In the genomic region with DNA sequence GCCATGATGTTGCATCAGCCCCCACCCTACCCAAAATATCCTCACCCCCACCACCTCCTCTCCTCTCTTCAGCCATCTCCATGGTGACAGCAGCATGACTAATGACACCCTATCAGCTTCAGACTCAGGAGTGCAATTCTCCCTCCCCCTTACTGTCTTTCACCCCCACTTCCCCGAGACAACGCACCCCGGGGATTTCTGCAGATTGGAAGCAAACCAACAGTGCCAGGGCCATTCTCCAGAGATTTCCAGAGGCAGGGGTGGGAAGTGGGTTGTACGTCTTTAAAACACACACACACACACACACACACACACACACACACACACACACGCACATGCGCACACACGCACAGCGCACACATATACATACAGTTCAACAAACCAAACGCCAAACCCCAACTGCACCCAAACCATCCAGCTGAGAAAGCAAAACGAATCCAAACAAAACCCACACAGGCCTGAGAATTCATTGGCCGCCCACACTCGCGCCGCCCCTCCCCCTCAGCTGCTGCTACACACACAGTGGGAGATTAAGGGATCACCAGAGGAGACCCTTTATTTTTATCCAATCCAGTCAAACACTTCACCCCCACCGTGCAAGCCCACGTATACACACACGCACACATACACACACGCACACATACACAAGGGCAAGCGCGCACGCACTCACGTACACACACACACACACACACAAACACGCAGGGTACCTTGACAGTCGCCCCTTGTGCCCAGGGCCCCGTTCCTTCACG, we compare ENCODE assay signal across 8 mouse cellular contexts. TPM values are rescaled to one million over a fixed set of nuclear protein-coding genes. Genes with fewer than 3 reads are reported as not detected.
DNase-seq lines count a peak whose midpoint lies in the region; ATAC-seq and TF ChIP-seq lines count a peak whose summit lies in the region.

No protein-coding gene starts in this region.

- 6% methylated on average over 26 of the region's 26 CpGs for WGBS in embryonic facial prominence, embryonic 10.5 days
- WGBS in kidney, adult 2 months = 7% methylated on average over 26 of the region's 26 CpGs
- WGBS in limb, embryonic 10.5 days = 6% methylated on average over 26 of the region's 26 CpGs
- 1% methylated on average over 26 of the region's 26 CpGs for WGBS in midbrain, postnatal 0 days

- peak overlapping the region; percentile 91 for H3K27ac ChIP-seq in embryonic facial prominence, embryonic 10.5 days (replicated peaks)
- H3K27ac ChIP-seq in kidney, adult 2 months (ENCODE audit: insufficient read depth, low read depth, low read length) = peak overlapping the region; percentile 75
- H3K27ac ChIP-seq in limb, embryonic 10.5 days = peak overlapping the region; percentile 90
- peak overlapping the region; percentile 97 for H3K27ac ChIP-seq in midbrain, postnatal 0 days (ENCODE audit: low read depth, low read length)

- peak; percentile 71 for DNase-seq in urinary bladder, postnatal 14 days (ENCODE audit: low spot score)
- DNase-seq in urinary bladder, adult 2 months (ENCODE audit: low spot score) = no peak
- peak; percentile 82 for DNase-seq in embryonic facial prominence, embryonic 10.5 days (ENCODE audit: low spot score)
- DNase-seq in gastrocnemius, postnatal 4 days (ENCODE audit: low spot score in 2 of 2) = peak; percentile 42 to 76
- peak; percentile 72 for DNase-seq in kidney, adult 2 months
- DNase-seq in limb, embryonic 10.5 days (ENCODE audit: low spot score) = peak; percentile 77
- peak; percentile 87 for DNase-seq in midbrain, postnatal 0 days (ENCODE audit: low spot score)
- peak; percentile 36 to 59 for DNase-seq in thymus, postnatal 10 days (ENCODE audit: low spot score in 2 of 2)

- ATAC-seq in midbrain, postnatal 0 days (ENCODE audit: low FRiP score) = peak; percentile 79

- H3K4me2 ChIP-seq in midbrain, postnatal 0 days (ENCODE audit: low read depth, low read length, poor library complexity, severe bottlenecking) = peak overlapping the region; percentile 62

- TF ChIP-seq CTCF in kidney, adult 2 months (conservative IDR thresholded peaks at IDR 0.05; ENCODE audit: insufficient read depth, insufficient read length, low read depth, low read length) = no peak
- TF ChIP-seq CTCF in midbrain, postnatal 0 days (IDR thresholded peaks at IDR 0.05) = no peak

- TF ChIP-seq POLR2A in kidney, adult 2 months (IDR thresholded peaks at IDR 0.05; ENCODE audit: low read depth, low read length) = no peak

- peaks cover 89% of the 10 kb centered on the region for H3K4me1 ChIP-seq in embryonic facial prominence, embryonic 10.5 days
- peaks cover 47% of the 10 kb centered on the region for H3K4me1 ChIP-seq in kidney, adult 2 months (ENCODE audit: control insufficient read depth, insufficient read depth, low read length)
- peaks cover 76% of the 10 kb centered on the region for H3K4me1 ChIP-seq in limb, embryonic 10.5 days
- peaks cover 45% of the 10 kb centered on the region for H3K4me1 ChIP-seq in midbrain, postnatal 0 days (ENCODE audit: insufficient read depth, low read length)

- peak overlapping the region; percentile 78 for H3K4me3 ChIP-seq in embryonic facial prominence, embryonic 10.5 days
- H3K4me3 ChIP-seq in kidney, adult 2 months (ENCODE audit: insufficient read depth, low read depth, low read length) = peak overlapping the region; percentile 59
- H3K4me3 ChIP-seq in limb, embryonic 10.5 days = peak overlapping the region; percentile 71
- H3K4me3 ChIP-seq in midbrain, postnatal 0 days (ENCODE audit: low read depth, low read length) = peak overlapping the region; percentile 86

- no peaks in the 10 kb centered on the region for H3K9me3 ChIP-seq in embryonic facial prominence, embryonic 10.5 days
- H3K9me3 ChIP-seq in limb, embryonic 10.5 days (replicated peaks) = no peaks in the 10 kb centered on the region
- H3K9me3 ChIP-seq in midbrain, postnatal 0 days (ENCODE audit: low read length) = no peaks in the 10 kb centered on the region

- no peaks in the 10 kb centered on the region for H3K27me3 ChIP-seq in embryonic facial prominence, embryonic 10.5 days (replicated peaks; ENCODE audit: low read depth, poor library complexity, severe bottlenecking)
- no peaks in the 10 kb centered on the region for H3K27me3 ChIP-seq in kidney, adult 2 months (replicated peaks; ENCODE audit: control insufficient read depth, insufficient read depth, low read length)
- H3K27me3 ChIP-seq in limb, embryonic 10.5 days (ENCODE audit: low read depth, poor library complexity, severe bottlenecking) = no peaks in the 10 kb centered on the region
- H3K27me3 ChIP-seq in midbrain, postnatal 0 days (ENCODE audit: insufficient read depth, low read length) = no peaks in the 10 kb centered on the region

- H3K36me3 ChIP-seq in embryonic facial prominence, embryonic 10.5 days (replicated peaks) = peaks cover 63% of the 10 kb centered on the region
- H3K36me3 ChIP-seq in kidney, adult 2 months (ENCODE audit: control insufficient read depth, insufficient read depth, low read length) = no peaks in the 10 kb centered on the region
- H3K36me3 ChIP-seq in limb, embryonic 10.5 days = peaks cover 63% of the 10 kb centered on the region
- no peaks in the 10 kb centered on the region for H3K36me3 ChIP-seq in midbrain, postnatal 0 days (ENCODE audit: insufficient read depth, low read length)

- peak overlapping the region; percentile 96 for H3K9ac ChIP-seq in midbrain, postnatal 0 days (replicated peaks; ENCODE audit: low read length, poor library complexity, severe bottlenecking)

RNA-seq across cellular contexts. Expression of gene Tet3, which starts 18.2 kb away (rescaled TPM):
- polyA plus RNA-seq in urinary bladder, adult 2 months (2012; rRNA removed) = 9.4 and 14.4 TPM in 2 replicates
- polyA plus RNA-seq in embryonic facial prominence, embryonic 10.5 days (2016; fragmentation: Nextera tagmentation; extraction: Ambion mirVana) = 45.1 and 50.0 TPM in 2 replicates
- total RNA-seq in gastrocnemius, postnatal 4 days (2021) = 10 to 100 TPM; 63.8 to 74.0 TPM
- 7.1 and 8.0 TPM in 2 replicates for polyA plus RNA-seq in kidney, adult 2 months (2012; rRNA removed)
- 40.1 and 42.7 TPM in 2 replicates for polyA plus RNA-seq in limb, embryonic 10.5 days (2016; fragmentation: Nextera tagmentation; extraction: Ambion mirVana)
- total RNA-seq in midbrain, postnatal 0 days (2014; rRNA removed) = 32.0 and 38.3 TPM in 2 replicates
- 45.3 and 48.5 TPM in 2 replicates for polyA plus RNA-seq in midbrain, postnatal 0 days (2015; fragmentation: Nextera tagmentation; extraction: Ambion mirVana)
